Mouse (Mus musculus): ENCODE data around the gene Stmn1. TPM values are rescaled to one million over a fixed set of nuclear protein-coding genes. Genes with fewer than 3 reads are reported as not detected.
A peak's percentile ranks its signal among the peaks of the same experiment; 100 is the strongest.

Stmn1 gene
- polyA plus RNA-seq, 1 experiment, result 293 TPM

DNA sequence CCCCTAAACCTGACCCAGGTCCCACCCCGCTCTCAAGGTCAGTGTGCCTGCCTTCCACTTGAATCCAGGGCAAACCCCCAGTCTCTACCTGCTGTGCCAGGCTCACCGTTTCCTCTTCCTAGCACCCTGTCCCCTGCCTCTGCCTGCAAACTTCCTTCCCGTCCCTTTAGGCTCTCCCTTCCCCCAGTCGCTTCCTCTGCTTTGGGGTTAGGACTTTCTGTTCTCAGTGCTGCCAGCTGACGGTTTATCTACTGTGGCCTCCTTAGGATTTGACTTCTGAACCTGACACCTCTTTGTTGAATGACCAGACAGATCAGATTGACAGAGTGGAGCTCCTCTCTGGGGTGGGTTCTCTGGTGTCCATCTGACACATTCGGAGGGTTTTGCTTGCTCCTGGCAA is 12.8 kb upstream of the Stmn1 start:
- TF ChIP-seq POLR2A (IDR thresholded peaks at IDR 0.05; ENCODE audit: low read depth, low read length) (no peak), CTCF (IDR thresholded peaks at IDR 0.05; ENCODE audit: borderline replicate concordance, insufficient read depth, low read length) (no peak)
- H3K4me1 ChIP-seq (ENCODE audit: control insufficient read depth, insufficient read depth, low read length), result no peaks in the 10 kb centered on the region
- H3K27ac ChIP-seq (ENCODE audit: insufficient read depth, low read length), result no peak overlapping the region
- no peak overlapping the region for H3K4me3 ChIP-seq (ENCODE audit: insufficient read depth, low read length)

DNA sequence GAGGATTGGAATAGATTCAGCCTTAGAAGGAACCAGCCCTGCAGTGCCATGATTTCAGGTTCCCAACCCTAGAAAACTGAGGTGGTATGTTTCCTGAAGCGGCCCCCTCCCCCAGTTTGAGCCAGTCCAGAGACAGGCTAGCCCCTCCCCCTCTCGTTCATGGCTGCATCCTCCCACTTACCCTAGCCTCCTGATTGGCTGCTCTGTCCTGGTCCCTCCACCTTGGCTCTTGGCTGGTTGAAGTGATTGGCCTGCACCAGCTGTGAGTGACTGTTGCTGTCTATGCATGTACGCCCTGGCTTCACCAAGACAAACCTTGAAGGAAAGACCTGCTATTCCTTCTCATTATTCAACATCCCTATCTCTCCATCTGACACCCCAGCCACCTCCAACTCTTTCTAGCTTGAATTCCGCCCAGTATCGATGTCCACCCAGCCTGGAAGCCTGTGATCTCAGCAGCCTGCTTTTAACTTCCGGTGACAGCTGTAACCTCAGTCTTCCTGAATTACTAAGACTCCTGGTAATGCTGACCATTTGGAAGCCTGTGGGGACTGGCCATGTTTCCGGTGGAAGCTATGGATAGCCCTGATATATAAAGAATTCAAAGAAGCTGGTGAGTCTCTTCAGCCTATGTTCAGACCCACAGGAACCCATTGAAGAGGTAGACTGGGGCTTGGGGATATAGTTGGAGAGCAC is 10.8 kb upstream of the Stmn1 start:
- H3K27ac ChIP-seq (ENCODE audit: insufficient read depth, low read length), result no peak overlapping the region
- TF ChIP-seq POLR2A (IDR thresholded peaks at IDR 0.05; ENCODE audit: low read depth, low read length) (no peak), CTCF (IDR thresholded peaks at IDR 0.05; ENCODE audit: borderline replicate concordance, insufficient read depth, low read length) (no peak)
- H3K4me3 ChIP-seq (ENCODE audit: insufficient read depth, low read length), result no peak overlapping the region
- H3K4me1 ChIP-seq (ENCODE audit: control insufficient read depth, insufficient read depth, low read length), result no peaks in the 10 kb centered on the region

DNA sequence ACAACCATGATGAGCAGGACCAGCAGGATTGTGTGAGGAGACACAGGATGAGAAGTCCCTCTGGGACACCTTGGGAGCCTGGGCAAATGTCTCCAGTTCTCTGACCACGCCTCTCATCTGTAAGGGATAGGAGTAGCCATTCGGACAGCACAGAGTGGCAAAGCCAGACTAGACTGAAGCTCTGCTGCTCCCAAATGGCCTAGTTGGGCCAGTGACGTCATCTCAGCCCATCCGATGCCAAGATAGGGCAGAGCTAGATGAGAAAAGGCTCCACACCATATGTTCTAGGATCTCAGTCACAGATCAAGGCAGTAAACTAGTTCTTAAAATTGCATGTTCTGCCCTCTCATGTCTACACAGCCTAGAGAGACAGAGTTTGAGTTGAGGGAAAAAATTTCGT is 9.3 kb upstream of the Stmn1 start:
- TF ChIP-seq POLR2A (IDR thresholded peaks at IDR 0.05; ENCODE audit: low read depth, low read length) (no peak), CTCF (IDR thresholded peaks at IDR 0.05; ENCODE audit: borderline replicate concordance, insufficient read depth, low read length) (no peak)
- H3K27ac ChIP-seq (ENCODE audit: insufficient read depth, low read length), result no peak overlapping the region
- no peak overlapping the region for H3K4me3 ChIP-seq (ENCODE audit: insufficient read depth, low read length)
- H3K4me1 ChIP-seq (ENCODE audit: control insufficient read depth, insufficient read depth, low read length), result no peaks in the 10 kb centered on the region

DNA sequence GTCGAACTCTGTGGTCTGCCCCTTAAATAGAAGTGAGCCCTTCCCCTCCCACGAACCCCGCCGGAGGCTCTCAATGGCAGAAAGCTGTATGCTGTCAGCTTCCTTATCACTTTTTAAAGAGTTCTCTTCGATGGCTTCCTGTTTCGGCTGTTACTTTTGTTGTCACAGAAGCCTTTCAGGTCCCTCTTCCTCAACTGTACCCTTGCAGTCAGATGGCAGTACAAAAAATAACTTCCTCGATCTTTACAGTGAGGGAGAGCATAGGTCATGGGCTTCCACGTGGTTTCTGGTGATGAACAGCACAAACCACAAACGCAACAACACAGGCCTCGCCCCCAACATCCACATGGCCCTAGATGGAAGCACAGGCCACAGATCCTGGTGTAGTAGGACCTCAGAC is 7.8 kb upstream of the Stmn1 start:
- Histone ChIP-seq H3K4me1 (ENCODE audit: control insufficient read depth, insufficient read depth, low read length) (no peaks in the 10 kb centered on the region), H3K27ac (ENCODE audit: insufficient read depth, low read length) (no peak overlapping the region), H3K4me3 (ENCODE audit: insufficient read depth, low read length) (no peak overlapping the region)
- TF ChIP-seq CTCF (IDR thresholded peaks at IDR 0.05; ENCODE audit: borderline replicate concordance, insufficient read depth, low read length), result no peak

DNA sequence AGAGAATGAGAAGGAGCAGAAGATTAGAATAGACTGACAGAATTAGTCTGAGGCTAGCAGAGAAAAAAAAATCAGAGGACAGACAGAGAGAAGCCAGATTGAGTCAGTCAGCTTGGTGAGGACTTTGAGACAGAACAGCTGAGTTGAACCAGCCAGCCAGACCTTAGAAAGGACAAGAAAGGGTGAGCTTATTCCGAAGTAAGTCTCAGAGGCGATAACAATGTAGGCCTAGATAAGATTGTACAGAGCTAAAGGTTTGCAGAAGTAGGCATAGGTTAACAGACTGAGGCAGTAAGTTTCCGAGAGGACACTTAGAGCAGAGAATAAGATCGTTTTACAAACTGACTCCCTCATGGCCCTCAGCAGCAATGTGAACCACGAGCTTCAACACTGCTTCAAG is 6.9 kb upstream of the Stmn1 start:
- Histone ChIP-seq H3K4me3 (ENCODE audit: insufficient read depth, low read length) (no peak overlapping the region), H3K27ac (ENCODE audit: insufficient read depth, low read length) (no peak overlapping the region), H3K4me1 (ENCODE audit: control insufficient read depth, insufficient read depth, low read length) (no peaks in the 10 kb centered on the region)
- TF ChIP-seq CTCF (IDR thresholded peaks at IDR 0.05; ENCODE audit: borderline replicate concordance, insufficient read depth, low read length) (no peak), POLR2A (IDR thresholded peaks at IDR 0.05; ENCODE audit: low read depth, low read length) (no peak)

DNA sequence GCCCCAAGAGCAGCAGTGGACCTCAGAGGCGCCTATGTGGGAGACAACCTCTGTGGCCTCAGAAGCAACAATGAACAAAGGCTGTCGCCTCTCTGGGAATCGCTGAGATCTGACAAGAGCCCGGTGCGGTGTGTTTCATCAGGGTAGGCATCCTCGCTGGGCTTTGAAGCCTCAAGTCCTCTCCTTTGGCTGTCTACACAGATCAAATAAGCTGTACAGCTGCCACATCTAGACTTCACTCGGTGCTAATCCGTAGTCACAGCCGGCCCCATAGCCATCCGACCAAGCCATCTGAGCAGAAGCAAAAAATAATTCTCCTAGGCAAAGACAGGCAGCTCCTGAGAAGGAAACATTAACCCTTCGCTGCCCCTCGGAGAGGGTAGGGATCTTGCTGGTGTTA is 2.3 kb upstream of the Stmn1 start:
- no peak overlapping the region for H3K4me3 ChIP-seq (ENCODE audit: insufficient read depth, low read length)
- no peak for TF ChIP-seq CTCF (IDR thresholded peaks at IDR 0.05; ENCODE audit: borderline replicate concordance, insufficient read depth, low read length)
- TF ChIP-seq POLR2A (IDR thresholded peaks at IDR 0.05; ENCODE audit: low read depth, low read length), result no peak

DNA sequence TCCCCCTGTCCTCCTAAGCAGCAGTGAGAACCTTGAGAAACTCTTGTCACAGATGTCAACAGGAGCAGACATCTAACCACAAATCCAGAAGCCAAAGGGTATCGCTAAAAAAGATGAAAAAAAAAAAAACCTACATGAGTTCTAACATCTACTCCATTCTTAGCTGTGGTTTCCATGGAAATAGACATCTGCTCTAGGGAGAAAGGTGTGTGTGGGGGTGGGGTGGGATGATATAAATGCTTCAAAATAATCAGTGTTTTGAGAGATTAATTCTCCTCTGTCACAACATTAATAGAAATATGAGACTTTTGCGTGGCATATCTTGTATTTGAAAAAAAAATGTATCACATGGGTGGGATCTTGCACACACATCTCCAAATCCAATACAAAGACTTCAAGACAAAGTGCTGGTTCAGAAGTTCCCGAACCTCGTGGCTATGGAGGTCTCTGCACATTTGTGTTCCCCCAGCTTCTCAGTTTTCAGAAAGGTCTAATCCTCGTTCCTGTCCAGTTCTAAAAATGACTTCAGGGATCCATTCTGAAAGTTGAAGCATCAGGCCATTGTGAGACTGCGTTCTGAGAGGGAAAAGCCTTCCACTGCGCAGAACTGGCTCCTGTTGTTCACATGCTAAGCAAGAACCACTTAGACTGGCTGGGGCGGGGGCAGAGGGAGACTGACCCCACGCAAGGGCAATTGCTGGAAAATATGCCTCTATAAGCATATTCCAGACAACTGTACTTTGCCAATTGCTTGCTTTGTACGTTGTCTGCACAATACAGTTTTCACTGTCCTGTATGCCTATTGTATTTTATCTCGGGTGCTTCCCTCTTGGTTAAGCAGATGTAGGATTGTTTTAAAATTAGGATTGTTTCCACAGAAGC is 1.5 kb upstream of the Stmn1 start:
- no peaks in the 10 kb centered on the region; the same call in 1 of the 2 replicates for H3K4me1 ChIP-seq (ENCODE audit: control insufficient read depth, insufficient read depth, low read length)
- no peak for TF ChIP-seq POLR2A (IDR thresholded peaks at IDR 0.05; ENCODE audit: low read depth, low read length)
- TF ChIP-seq CTCF (IDR thresholded peaks at IDR 0.05; ENCODE audit: borderline replicate concordance, insufficient read depth, low read length), result no peak
- H3K27ac ChIP-seq (ENCODE audit: insufficient read depth, low read length), result no peak overlapping the region
- no peak overlapping the region for H3K4me3 ChIP-seq (ENCODE audit: insufficient read depth, low read length)

More for the DNA sequence above, 2.3 kb upstream of the Stmn1 start:
- H3K4me1 ChIP-seq (ENCODE audit: control insufficient read depth, insufficient read depth, low read length), result no peaks in the 10 kb centered on the region; the same call in 1 of the 2 replicates
- no peak overlapping the region for H3K27ac ChIP-seq (ENCODE audit: insufficient read depth, low read length)

DNA sequence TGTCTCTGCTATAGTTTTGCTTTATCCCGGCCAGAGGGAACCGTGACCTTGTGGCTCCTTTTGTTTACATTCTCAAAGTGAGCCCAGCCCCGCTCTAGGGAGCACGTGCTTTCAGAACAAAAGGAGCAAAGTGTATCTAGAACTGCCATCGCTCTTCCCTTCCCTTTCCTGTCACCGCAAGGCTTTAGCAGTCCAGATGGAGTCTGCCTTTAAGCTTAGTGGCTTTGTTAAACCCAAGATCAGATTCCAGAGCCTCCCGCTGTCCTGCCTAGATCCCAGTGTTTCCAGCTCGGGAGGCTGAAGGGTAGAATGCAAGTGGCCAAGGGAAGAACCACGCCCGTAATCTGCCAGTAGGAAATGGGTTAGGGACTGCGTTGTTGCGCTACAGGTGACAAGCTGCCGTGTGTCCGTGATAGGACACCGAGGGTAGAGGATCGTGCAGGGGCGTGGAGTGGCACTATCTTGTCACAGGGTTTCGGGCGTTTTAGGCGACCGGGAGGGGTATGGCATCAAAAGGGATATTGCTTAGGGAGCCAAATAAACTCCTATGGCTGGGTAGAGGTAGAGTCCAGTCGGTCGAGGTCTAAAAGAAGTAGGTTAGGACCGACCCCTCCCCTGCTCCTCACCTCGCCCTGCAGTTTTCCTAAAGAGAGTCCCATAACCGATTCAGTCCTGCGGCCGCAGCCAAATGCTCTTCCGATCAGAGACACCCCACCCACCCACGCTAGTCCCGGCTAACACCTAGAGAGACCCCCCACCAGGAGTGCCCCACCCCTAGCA is 495 bp upstream of the Stmn1 start:
- no peak for TF ChIP-seq CTCF (IDR thresholded peaks at IDR 0.05; ENCODE audit: borderline replicate concordance, insufficient read depth, low read length)
- 0 out of 2 replicates have a peak, but pooled peaks have one; percentile 19 for TF ChIP-seq POLR2A (IDR thresholded peaks at IDR 0.05; ENCODE audit: low read depth, low read length)
- H3K4me3 ChIP-seq (ENCODE audit: insufficient read depth, low read length), result peak overlapping the region; percentile 38
- no peaks in the 10 kb centered on the region; the same call in 1 of the 2 replicates for H3K4me1 ChIP-seq (ENCODE audit: control insufficient read depth, insufficient read depth, low read length)
- H3K27ac ChIP-seq (ENCODE audit: insufficient read depth, low read length), result no peak overlapping the region

DNA sequence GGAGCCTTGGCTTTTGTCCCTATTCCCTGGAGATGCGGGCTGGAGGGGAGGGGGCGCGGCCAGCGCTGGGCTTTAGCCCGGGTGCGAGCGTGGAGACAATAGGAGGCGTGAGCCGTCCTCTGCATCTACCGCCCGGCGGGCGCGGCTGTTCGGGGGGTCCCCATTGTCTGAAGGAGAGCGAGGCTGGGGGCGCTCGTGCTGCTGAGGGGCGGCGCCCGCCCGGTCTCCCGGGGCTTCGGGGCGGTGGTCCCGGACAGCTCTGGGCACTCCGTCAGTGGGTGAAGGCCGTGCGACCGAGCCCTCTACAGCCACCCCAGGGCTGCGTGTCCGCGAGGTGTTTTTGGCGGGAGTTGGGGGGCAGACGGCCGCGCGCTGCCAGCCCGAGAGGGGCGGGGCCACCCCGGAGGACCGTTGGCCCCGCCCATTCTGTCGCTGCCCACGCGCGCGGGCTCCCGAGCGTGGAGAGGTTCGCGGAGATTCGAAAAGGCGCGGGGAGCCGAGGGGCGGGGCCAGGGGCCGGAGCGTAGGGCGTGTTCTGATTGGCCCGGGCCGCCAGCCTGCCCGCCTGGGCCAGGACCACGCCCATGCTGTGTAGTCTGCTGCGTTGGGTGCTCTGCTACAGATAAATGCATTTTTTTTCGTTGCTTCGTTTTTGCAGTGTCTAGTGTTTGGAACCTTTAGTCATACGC is 602 bp downstream of the Stmn1 start:
- H3K4me1 ChIP-seq (ENCODE audit: control insufficient read depth, insufficient read depth, low read length), result no peaks in the 10 kb centered on the region; the same call in 1 of the 2 replicates
- TF ChIP-seq CTCF (IDR thresholded peaks at IDR 0.05; ENCODE audit: borderline replicate concordance, insufficient read depth, low read length) (no peak), POLR2A (IDR thresholded peaks at IDR 0.05; ENCODE audit: low read depth, low read length) (peak; percentile 49; the same call in 1 of the 2 replicates)
- peak overlapping the region; percentile 64 for H3K4me3 ChIP-seq (ENCODE audit: insufficient read depth, low read length)
- peak overlapping the region; percentile 19; the same call in 1 of the 2 replicates for H3K27ac ChIP-seq (ENCODE audit: insufficient read depth, low read length)
